Mouse (Mus musculus) MEL (cell line): Measurements from ENCODE around the gene Wnt10a.

ENCODE experiments used
- CTCF ChIP-seq, 3 experiments: IDR thresholded peaks in 2 of 3; conservative IDR thresholded peaks in 1 of 3; 2 replicates each; pipeline ENCODE4 v1.5.1; 2011 to 2012; ENCODE audit warnings: low read length in 3 of 3, low read depth in 2 of 3, mild to moderate bottlenecking in 2 of 3, improper control_type of control experiment in 1 of 3, inconsistent platforms in 1 of 3, mixed read lengths in 1 of 3, moderate library complexity in 1 of 3; ENCODE audit not compliant: control insufficient read depth in 1 of 3, insufficient read depth in 1 of 3, poor library complexity in 1 of 3, severe bottlenecking in 1 of 3
- GATA1 ChIP-seq: IDR thresholded peaks from 2 replicates; pipeline ENCODE4 v1.6.1; 2011; ENCODE audit warnings: low read depth, low read length, improper control_type of control experiment
- HCFC1 ChIP-seq: IDR thresholded peaks from 2 replicates; pipeline ENCODE4 v1.6.1; 2012; ENCODE audit warnings: low read depth, mild to moderate bottlenecking, inconsistent platforms, low read length, improper control_type of control experiment, moderate library complexity
- JUND ChIP-seq: IDR thresholded peaks from 2 replicates; pipeline ENCODE4 v1.6.1; 2011; ENCODE audit warnings: low read depth, mild to moderate bottlenecking, improper control_type of control experiment, low read length
- KAT2A ChIP-seq: conservative IDR thresholded peaks from 2 replicates; pipeline ENCODE4 v1.6.1; 2012; ENCODE audit warnings: low read depth, low read length, improper control_type of control experiment, inconsistent platforms
- MAFK ChIP-seq: IDR thresholded peaks from 2 replicates; pipeline ENCODE4 v1.6.1; 2011; ENCODE audit warnings: low read depth, mild to moderate bottlenecking, low read length, improper control_type of control experiment, borderline replicate concordance
- MAZ ChIP-seq: IDR thresholded peaks from 2 replicates; pipeline ENCODE4 v1.6.1; 2012; ENCODE audit warnings: low read depth, mild to moderate bottlenecking, inconsistent platforms, low read length, improper control_type of control experiment
- POLR2A ChIP-seq, 2 experiments: IDR thresholded peaks; 2 replicates each; pipeline ENCODE4 v1.6.1; 2011 to 2012; ENCODE audit warnings: low read length in 2 of 2, mild to moderate bottlenecking in 2 of 2, control low read depth in 1 of 2, improper control_type of control experiment in 1 of 2, low read depth in 1 of 2, moderate library complexity in 1 of 2; ENCODE audit not compliant: control insufficient read depth in 1 of 2, insufficient read depth in 1 of 2, poor library complexity in 1 of 2
- POLR2AphosphoS2 ChIP-seq: IDR thresholded peaks from 2 replicates; pipeline ENCODE4 v1.6.1; 2011; ENCODE audit warnings: low read length, improper control_type of control experiment
- TAL1 ChIP-seq: IDR thresholded peaks from 2 replicates; pipeline ENCODE4 v1.6.1; 2012; ENCODE audit warnings: mild to moderate bottlenecking, inconsistent platforms, low read length, moderate library complexity, mixed read lengths
- TCF12 ChIP-seq: IDR thresholded peaks from 2 replicates; pipeline ENCODE4 v1.6.1; 2014; ENCODE audit warnings: low read depth, mild to moderate bottlenecking, inconsistent platforms, low read length, improper control_type of control experiment, moderate library complexity
- UBTF ChIP-seq: IDR thresholded peaks from 2 replicates; pipeline ENCODE4 v1.6.1; 2012; ENCODE audit warnings: low read depth, mild to moderate bottlenecking, inconsistent platforms, low read length, improper control_type of control experiment, moderate library complexity, borderline replicate concordance; ENCODE audit not compliant: insufficient read depth
- USF1 ChIP-seq: IDR thresholded peaks from 2 replicates; pipeline ENCODE4 v1.6.1; 2014; ENCODE audit warnings: low read depth, mild to moderate bottlenecking, inconsistent platforms, low read length, improper control_type of control experiment, moderate library complexity
- ZNF384 ChIP-seq: IDR thresholded peaks from 2 replicates; pipeline ENCODE4 v1.6.1; 2012; ENCODE audit warnings: low read depth, mild to moderate bottlenecking, inconsistent platforms, low read length, improper control_type of control experiment

- TF ChIP-seq POLR2A (IDR thresholded peaks at IDR 0.05; ENCODE audit: control insufficient read depth in 1 of 2, insufficient read depth in 1 of 2, low read depth in 1 of 2, low read length in 2 of 2, poor library complexity in 1 of 2) (no peak), ZNF384 (no peak), CTCF (IDR thresholded peaks at IDR 0.05 in 2 of 3, conservative IDR thresholded peaks at IDR 0.05 in 1 of 3; ENCODE audit: control insufficient read depth in 1 of 3, insufficient read depth in 1 of 3, low read depth in 2 of 3, low read length in 3 of 3, poor library complexity in 1 of 3, severe bottlenecking in 1 of 3) (no peak), JUND (no peak), TAL1 (no peak), GATA1 (no peak), POLR2AphosphoS2 (no peak), KAT2A (no peak), HCFC1 (no peak), MAZ (no peak), USF1 (peak; percentile 46; the same call in 1 of the 2 replicates), MAFK (no peak), TCF12 (no peak), UBTF (no peak)
Measured at GRCm38 (mm10) chr1:74752833-74753232, 38.5 kb upstream of the Wnt10a start.
